Mouse (Mus musculus) mouse trophoblast stem cell (cell line): ENCODE data around the gene Krt18.
"Not testable (repeated sequence)": the region's sequence is repeated elsewhere in the genome, so short reads cannot be mapped to it uniquely, and the experiment has no call there.

ENCODE experiments used
- in situ Hi-C, 2 experiments: fragments of 300-500 bp; cut with MseI, MboI; formaldehyde crosslinking; loops; 2 replicates in 1 of 2; 3 replicates in 1 of 2; pipeline ENCODE4 v1.15.1; 2025

The Krt18 gene

GRCm38 (mm10) chr15:102028040-102028439 lies at the start of gene Krt18:
Krt18 (plus strand) TSS chr15:102028180.
- in situ Hi-C loops: no loop called here

- in situ Hi-C loops: no loop called here
Measured at GRCm38 (mm10) chr15:101980849-101981248, 47.1 kb upstream of the Krt18 start.

GRCm38 (mm10) chr15:101983315-101983948 lies 44.5 kb upstream of the Krt18 start:
- in situ Hi-C loops: no loop called here

- in situ Hi-C loops: no loop called here
Measured at GRCm38 (mm10) chr15:101983949-101984601, 43.9 kb upstream of the Krt18 start.

- in situ Hi-C loops: loop anchor here in 1 of 2 experiments (5.0 kb wide), 1 partner anchor 83 kb away; no protein-coding TSS in a partner anchor
Measured at GRCm38 (mm10) chr15:101984746-101985145, 43.2 kb upstream of the Krt18 start.

GRCm38 (mm10) chr15:101988119-101988518 lies 39.9 kb upstream of the Krt18 start:
- in situ Hi-C loops: loop anchor here in 1 of 2 experiments (5.0 kb wide), 1 partner anchor 79 kb away; no protein-coding TSS in a partner anchor

- in situ Hi-C loops: loop anchor here in 1 of 2 experiments (5.0 kb wide), 1 partner anchor 79 kb away; no protein-coding TSS in a partner anchor
Measured at GRCm38 (mm10) chr15:101988714-101989113, 39.3 kb upstream of the Krt18 start.

GRCm38 (mm10) chr15:101990946-101991345 lies 37.0 kb upstream of the Krt18 start:
- in situ Hi-C loops: loop anchor here in 1 of 2 experiments (5.0 kb wide), 1 partner anchor 76 kb away; no protein-coding TSS in a partner anchor

- in situ Hi-C loops: loop anchor here in 1 of 2 experiments (5.0 kb wide), 1 partner anchor 73 kb away; no protein-coding TSS in a partner anchor
Measured at GRCm38 (mm10) chr15:101994365-101994764, 33.6 kb upstream of the Krt18 start.

GRCm38 (mm10) chr15:101995484-101996236 lies 32.3 kb upstream of the Krt18 start:
- in situ Hi-C loops: no loop called here

GRCm38 (mm10) chr15:101996450-101997078 lies 31.4 kb upstream of the Krt18 start:
- in situ Hi-C loops: not testable (repeated sequence)

- in situ Hi-C loops: no loop called here
Measured at GRCm38 (mm10) chr15:101999156-101999555, 28.8 kb upstream of the Krt18 start.

- in situ Hi-C loops: no loop called here
Measured at GRCm38 (mm10) chr15:101999676-102000335, 28.2 kb upstream of the Krt18 start.

GRCm38 (mm10) chr15:102002646-102003488 lies 25.1 kb upstream of the Krt18 start:
- in situ Hi-C loops: no loop called here

- in situ Hi-C loops: no loop called here
Measured at GRCm38 (mm10) chr15:102003516-102003915, 24.5 kb upstream of the Krt18 start.

GRCm38 (mm10) chr15:102004189-102004588 lies 23.8 kb upstream of the Krt18 start, which contains the start of gene Krt8:
Krt8 (minus strand) TSS chr15:102004482.
- in situ Hi-C loops: no loop called here

GRCm38 (mm10) chr15:102005290-102005689 lies 22.7 kb upstream of the Krt18 start:
- in situ Hi-C loops: no loop called here

- in situ Hi-C loops: no loop called here
Measured at GRCm38 (mm10) chr15:102006317-102006716, 21.7 kb upstream of the Krt18 start.

GRCm38 (mm10) chr15:102007097-102008069 lies 20.6 kb upstream of the Krt18 start:
- in situ Hi-C loops: no loop called here
